Mouse (Mus musculus): ENCODE measurements around the gene Gm3625. TPM values are rescaled to one million over a fixed set of nuclear protein-coding genes. Genes with fewer than 3 reads are reported as not detected.

Gene Gm3625
- polyA plus RNA-seq, 1 experiment: not detected

DNA sequence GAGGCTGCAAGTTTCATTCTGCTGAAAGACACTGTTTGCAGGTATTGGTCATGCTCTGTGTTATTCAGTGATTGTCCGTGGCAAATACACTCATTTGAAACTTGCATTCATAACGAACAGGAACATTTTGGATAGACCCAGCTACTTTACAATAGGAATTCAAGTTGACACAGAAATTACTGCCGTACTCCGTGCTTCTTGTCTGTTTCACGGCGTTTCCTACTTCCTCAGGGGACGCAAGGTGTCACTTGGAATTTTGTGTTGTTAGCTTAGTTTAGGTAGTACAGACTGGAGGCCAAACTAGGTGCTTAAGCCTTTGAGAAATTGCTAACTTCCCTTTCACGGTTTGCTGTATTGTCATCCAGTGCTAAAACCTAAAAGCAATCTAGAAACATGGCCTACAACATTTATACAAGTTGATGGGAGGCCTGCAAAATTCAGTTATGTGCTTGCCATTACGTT, 1.2 kb upstream of the Gm3625 start:
- no peak for TF ChIP-seq POLR2A (IDR thresholded peaks at IDR 0.05; ENCODE audit: extremely low read depth, insufficient read depth, low read length)
- no peak for TF ChIP-seq CTCF (IDR thresholded peaks at IDR 0.05; ENCODE audit: extremely low read depth, insufficient read depth, low read length)
- H3K4me1 ChIP-seq (ENCODE audit: control insufficient read depth, insufficient read depth, low read length): peaks cover 9% of the 10 kb centered on the region
- H3K27ac ChIP-seq (ENCODE audit: insufficient read depth, low read length): no peak overlapping the region
- peak overlapping the region; percentile 59 for H3K4me3 ChIP-seq (ENCODE audit: insufficient read depth, low read length)

DNA sequence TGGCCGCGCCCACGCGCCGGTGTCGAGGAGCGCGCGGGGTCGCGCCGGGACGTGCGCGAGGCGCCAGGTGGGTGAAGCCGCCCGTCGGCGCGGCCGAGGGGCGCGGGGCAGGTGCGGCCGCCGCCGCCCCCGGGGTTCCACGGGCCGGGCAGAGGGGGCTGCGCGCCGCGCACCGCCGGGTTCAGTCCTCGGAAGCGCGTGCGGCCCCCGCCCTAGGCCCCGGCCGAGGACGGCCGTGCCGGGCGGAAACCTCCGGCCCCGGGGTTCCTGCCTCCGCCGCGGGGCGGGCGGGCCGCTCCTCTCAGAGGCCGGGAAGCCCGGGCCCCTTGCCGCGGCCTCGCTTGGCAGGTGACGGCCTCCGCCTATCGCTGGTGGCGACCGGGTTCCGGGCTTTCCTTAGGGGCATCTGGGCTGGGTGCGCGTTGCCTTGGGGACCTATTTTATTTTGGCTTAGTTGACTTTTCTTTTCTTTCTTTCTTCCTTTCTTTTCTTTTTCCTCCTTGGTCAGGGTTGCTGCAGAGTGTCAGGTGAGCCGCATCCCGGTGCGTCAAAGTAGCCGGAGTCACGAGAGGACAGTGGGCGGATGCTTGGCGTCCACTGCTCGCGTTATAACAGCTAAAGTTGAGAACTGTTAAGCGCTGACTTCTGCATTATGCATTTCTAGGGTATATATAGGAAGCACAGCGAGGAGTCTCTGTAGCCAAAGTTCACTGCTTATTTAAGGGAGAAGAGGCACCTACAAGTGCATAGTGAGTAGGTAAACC, 621 bp upstream of the Gm3625 start:
- TF ChIP-seq CTCF (IDR thresholded peaks at IDR 0.05; ENCODE audit: extremely low read depth, insufficient read depth, low read length) (no peak), POLR2A (IDR thresholded peaks at IDR 0.05; ENCODE audit: extremely low read depth, insufficient read depth, low read length) (no peak)
- H3K4me3 ChIP-seq (ENCODE audit: insufficient read depth, low read length): peak overlapping the region; percentile 59
- H3K4me1 ChIP-seq (ENCODE audit: control insufficient read depth, insufficient read depth, low read length): peaks cover 9% of the 10 kb centered on the region
- H3K27ac ChIP-seq (ENCODE audit: insufficient read depth, low read length): peak overlapping the region; percentile 91

DNA sequence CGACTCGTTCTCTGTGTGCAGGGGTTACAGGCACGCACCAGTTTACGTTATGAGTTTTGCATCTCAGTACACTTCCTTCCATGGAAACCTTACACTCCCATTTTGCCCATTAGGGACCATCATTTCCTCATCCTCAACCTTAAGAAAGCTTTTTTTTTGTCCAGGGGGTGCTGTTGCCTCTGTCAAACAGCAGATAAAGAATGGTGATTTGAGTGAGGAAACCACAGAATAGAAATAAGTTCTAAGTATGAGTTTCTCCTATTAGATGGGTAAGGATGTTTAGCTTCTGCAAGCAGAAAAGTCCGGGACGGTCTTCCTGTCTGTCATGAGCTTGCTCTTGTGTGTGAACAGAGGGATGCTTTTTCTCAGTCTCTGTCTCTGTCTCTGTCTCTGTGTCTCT, 702 bp downstream of the Gm3625 start:
- no peak for TF ChIP-seq CTCF (IDR thresholded peaks at IDR 0.05; ENCODE audit: extremely low read depth, insufficient read depth, low read length)
- TF ChIP-seq POLR2A (IDR thresholded peaks at IDR 0.05; ENCODE audit: extremely low read depth, insufficient read depth, low read length): no peak
- Histone ChIP-seq H3K4me1 (ENCODE audit: control insufficient read depth, insufficient read depth, low read length) (peaks cover 9% of the 10 kb centered on the region), H3K4me3 (ENCODE audit: insufficient read depth, low read length) (peak overlapping the region; percentile 59), H3K27ac (ENCODE audit: insufficient read depth, low read length) (peak overlapping the region; percentile 91; the same call in 1 of the 2 replicates)

DNA sequence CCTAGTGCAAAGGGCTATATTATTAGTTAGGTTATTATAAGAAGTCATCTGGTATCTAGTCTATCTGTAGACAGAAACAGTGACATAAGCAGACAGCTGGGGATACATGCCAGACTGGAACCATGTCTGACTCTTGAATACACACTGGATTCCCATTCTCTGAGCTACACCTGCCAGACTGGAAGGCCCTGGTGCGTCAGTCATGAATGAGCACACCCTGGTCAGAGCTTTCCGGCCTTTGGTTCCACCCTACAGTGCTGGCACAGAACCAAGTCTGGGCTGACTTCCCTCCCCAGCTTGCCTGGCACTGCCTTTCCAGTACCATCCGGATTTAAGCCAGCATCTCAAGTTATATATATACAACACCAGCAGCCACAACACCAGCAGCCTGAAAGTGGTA, 4.1 kb downstream of the Gm3625 start:
- no peak for TF ChIP-seq POLR2A (IDR thresholded peaks at IDR 0.05; ENCODE audit: extremely low read depth, insufficient read depth, low read length)
- Histone ChIP-seq H3K4me3 (ENCODE audit: insufficient read depth, low read length) (no peak overlapping the region), H3K27ac (ENCODE audit: insufficient read depth, low read length) (no peak overlapping the region), H3K4me1 (ENCODE audit: control insufficient read depth, insufficient read depth, low read length) (no peaks in the 10 kb centered on the region)

DNA sequence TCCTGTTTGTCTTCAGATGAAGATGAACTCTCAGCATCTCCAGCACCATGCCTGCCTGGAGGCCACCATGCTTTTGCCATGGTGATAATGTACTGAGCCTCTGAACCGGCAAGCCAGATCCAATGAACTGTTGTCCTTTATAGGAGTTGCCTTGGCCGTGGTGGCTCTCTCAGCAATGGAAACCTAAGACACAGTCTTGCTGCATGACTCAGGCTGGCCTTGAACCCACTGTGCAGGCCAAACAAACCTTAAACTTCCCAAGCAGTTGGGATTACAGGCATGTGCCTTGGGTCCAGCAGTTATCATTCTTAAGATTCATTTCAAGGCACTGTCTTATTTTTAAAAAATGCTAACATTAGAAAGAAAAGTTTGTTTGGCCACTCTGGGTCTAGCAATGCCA, 4.9 kb downstream of the Gm3625 start:
- TF ChIP-seq CTCF (IDR thresholded peaks at IDR 0.05; ENCODE audit: extremely low read depth, insufficient read depth, low read length): no peak
- no peak for TF ChIP-seq POLR2A (IDR thresholded peaks at IDR 0.05; ENCODE audit: extremely low read depth, insufficient read depth, low read length)
- no peak overlapping the region for H3K27ac ChIP-seq (ENCODE audit: insufficient read depth, low read length)
- no peaks in the 10 kb centered on the region for H3K4me1 ChIP-seq (ENCODE audit: control insufficient read depth, insufficient read depth, low read length)
- H3K4me3 ChIP-seq (ENCODE audit: insufficient read depth, low read length): no peak overlapping the region

DNA sequence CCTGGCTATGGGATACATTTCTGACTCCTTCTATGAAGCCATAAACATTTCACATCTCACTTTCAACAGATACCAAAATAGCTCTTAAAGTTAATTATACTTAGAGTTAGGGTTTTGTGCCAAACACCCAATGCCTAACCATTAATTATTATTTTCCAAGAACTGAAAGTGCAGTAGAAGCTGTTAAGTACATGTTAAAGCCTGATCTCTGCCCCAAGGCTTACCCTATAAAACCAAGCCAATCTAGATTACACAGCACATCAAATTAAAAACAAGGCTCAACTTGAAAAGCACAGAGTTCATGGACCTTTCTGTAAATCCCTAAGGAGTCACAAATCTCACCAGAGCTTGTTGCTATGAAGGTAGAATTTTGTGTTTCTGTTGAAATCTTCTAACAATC, 10.4 kb downstream of the Gm3625 start:
- Histone ChIP-seq H3K4me1 (ENCODE audit: control insufficient read depth, insufficient read depth, low read length) (no peaks in the 10 kb centered on the region), H3K4me3 (ENCODE audit: insufficient read depth, low read length) (no peak overlapping the region), H3K27ac (ENCODE audit: insufficient read depth, low read length) (no peak overlapping the region)
- no peak for TF ChIP-seq CTCF (IDR thresholded peaks at IDR 0.05; ENCODE audit: extremely low read depth, insufficient read depth, low read length)
- no peak for TF ChIP-seq POLR2A (IDR thresholded peaks at IDR 0.05; ENCODE audit: extremely low read depth, insufficient read depth, low read length)

DNA sequence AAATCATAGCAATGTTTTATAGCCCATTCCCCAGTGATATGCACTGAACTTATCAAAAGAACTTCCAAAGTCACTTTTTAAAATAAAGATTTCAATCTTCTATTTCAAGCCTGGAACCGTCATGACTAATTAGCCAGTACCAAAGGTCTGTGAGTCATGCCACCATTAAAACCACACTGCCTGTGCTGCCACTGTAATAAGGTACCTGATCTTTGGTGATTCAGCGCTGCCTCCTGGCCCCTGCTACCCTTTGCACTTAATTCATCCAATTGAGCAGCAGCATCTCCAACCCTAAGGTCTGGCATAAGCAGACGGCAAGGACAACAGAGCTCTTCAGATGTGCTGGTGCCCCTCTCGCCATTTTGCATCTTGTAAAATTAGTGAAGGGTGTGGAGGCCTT, 18.7 kb downstream of the Gm3625 start:
- Histone ChIP-seq H3K4me3 (ENCODE audit: insufficient read depth, low read length) (no peak overlapping the region), H3K4me1 (ENCODE audit: control insufficient read depth, insufficient read depth, low read length) (no peaks in the 10 kb centered on the region), H3K27ac (ENCODE audit: insufficient read depth, low read length) (no peak overlapping the region)
- TF ChIP-seq CTCF (IDR thresholded peaks at IDR 0.05; ENCODE audit: extremely low read depth, insufficient read depth, low read length): no peak
- TF ChIP-seq POLR2A (IDR thresholded peaks at IDR 0.05; ENCODE audit: extremely low read depth, insufficient read depth, low read length): no peak

DNA sequence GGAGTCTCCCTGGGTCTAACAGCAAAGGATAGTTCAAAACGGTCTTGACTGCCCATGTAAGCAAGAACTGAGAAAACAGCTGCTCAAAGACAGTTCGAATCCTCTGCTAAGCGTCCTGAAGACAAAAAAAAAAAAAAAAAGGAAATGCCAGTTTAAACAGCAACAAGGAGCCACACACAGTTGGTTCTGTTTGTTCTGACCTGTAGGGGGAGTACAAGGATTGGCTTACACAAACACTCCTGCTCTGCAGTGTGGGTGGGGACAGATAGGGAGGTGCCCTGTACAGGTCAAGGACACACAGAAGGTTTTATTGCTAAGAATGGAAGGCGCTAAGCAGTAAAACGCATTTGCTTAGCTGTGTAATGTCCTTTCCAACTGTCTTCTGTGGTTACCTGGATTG, 20.9 kb downstream of the Gm3625 start:
- Histone ChIP-seq H3K4me1 (ENCODE audit: control insufficient read depth, insufficient read depth, low read length) (no peaks in the 10 kb centered on the region), H3K4me3 (ENCODE audit: insufficient read depth, low read length) (no peak overlapping the region), H3K27ac (ENCODE audit: insufficient read depth, low read length) (no peak overlapping the region)
- no peak for TF ChIP-seq POLR2A (IDR thresholded peaks at IDR 0.05; ENCODE audit: extremely low read depth, insufficient read depth, low read length)
- TF ChIP-seq CTCF (IDR thresholded peaks at IDR 0.05; ENCODE audit: extremely low read depth, insufficient read depth, low read length): peak; percentile 62

DNA sequence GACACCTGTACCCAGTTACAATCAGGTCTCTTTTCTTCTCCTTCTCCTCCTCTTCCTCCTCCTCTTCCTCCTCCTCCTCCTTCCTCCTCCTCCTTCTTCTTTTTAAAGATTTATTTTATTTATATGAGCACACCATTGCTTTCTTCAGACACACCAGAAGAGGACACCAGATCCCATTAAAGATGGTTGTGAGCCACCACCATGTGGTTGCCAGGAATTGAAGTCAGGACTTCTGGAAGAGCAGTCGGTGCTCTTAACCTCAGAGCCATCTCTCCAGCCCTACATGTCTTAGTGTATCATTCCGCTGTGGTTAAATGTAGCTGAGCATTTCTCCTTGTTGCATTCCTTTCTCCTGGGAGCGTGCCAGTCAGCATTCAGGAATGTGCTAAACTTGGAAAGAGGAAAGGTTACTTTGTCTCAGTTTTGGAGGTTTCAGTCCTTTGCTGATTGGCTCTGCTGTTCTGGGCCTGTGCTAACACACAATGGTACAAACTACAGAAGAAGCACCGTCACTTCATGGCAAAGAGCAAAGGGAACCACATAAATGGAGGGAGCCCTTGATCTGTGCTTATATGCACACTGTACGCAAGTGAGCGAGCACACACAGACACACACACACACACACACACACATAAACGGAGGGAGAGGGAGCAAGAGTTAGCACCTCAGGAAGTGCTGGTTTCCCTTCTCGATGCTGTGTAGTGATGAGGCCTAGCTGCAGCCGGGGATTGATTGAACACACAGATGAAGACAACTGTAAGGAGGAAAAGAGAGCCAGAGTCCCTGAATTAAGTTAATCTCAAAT, 34.0 kb downstream of the Gm3625 start:
- no peak overlapping the region for H3K27ac ChIP-seq (ENCODE audit: insufficient read depth, low read length)
- no peak overlapping the region for H3K4me3 ChIP-seq (ENCODE audit: insufficient read depth, low read length)
- no peaks in the 10 kb centered on the region for H3K4me1 ChIP-seq (ENCODE audit: control insufficient read depth, insufficient read depth, low read length)
- no peak for TF ChIP-seq CTCF (IDR thresholded peaks at IDR 0.05; ENCODE audit: extremely low read depth, insufficient read depth, low read length)
- TF ChIP-seq POLR2A (IDR thresholded peaks at IDR 0.05; ENCODE audit: extremely low read depth, insufficient read depth, low read length): no peak

DNA sequence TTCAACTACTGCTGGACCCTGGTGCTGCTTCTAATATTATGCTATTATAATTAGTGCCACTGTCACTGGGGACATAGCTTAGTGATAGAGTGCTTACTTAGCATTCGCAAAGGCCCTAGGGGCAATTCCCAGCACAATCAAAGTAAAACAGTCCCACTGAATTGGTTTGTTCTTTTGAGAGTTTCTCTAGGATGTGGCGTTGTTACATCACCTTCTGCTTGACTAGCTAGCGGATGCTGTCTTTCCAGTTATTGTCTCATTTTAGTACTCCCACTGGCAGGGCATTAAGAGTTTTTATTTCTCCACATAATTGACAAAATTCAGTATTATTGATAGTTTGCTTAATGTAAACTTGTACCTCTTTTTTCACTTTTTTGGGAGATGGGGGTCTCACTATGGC, 34.7 kb downstream of the Gm3625 start:
- Histone ChIP-seq H3K4me1 (ENCODE audit: control insufficient read depth, insufficient read depth, low read length) (no peaks in the 10 kb centered on the region), H3K27ac (ENCODE audit: insufficient read depth, low read length) (no peak overlapping the region), H3K4me3 (ENCODE audit: insufficient read depth, low read length) (no peak overlapping the region)
- TF ChIP-seq POLR2A (IDR thresholded peaks at IDR 0.05; ENCODE audit: extremely low read depth, insufficient read depth, low read length) (no peak), CTCF (IDR thresholded peaks at IDR 0.05; ENCODE audit: extremely low read depth, insufficient read depth, low read length) (no peak)

All from cortical plate, adult 2 months (tissue).